In genomic region chr9:77754728-77755402, GRCm38 (mm10) we compare ENCODE assay signal across 8 mouse cellular contexts. TPM values are rescaled to one million over a fixed set of nuclear protein-coding genes. Genes with fewer than 3 reads are reported as not detected.
A peak's percentile ranks its signal among the peaks of the same experiment; 100 is the strongest.
DNase-seq lines count a peak whose midpoint lies in the region; ATAC-seq and TF ChIP-seq lines count a peak whose summit lies in the region.

No protein-coding gene starts in this region.

- peak overlapping the region; percentile 84 for H3K27ac ChIP-seq in liver, embryonic 11.5 days (ENCODE audit: low read depth, low read length)
- peak overlapping the region; percentile 67 for H3K27ac ChIP-seq in midbrain, postnatal 0 days (ENCODE audit: low read depth, low read length)

- H3K4me2 ChIP-seq in liver, embryonic 11.5 days, result peak overlapping the region; percentile 64
- H3K4me2 ChIP-seq in midbrain, postnatal 0 days (ENCODE audit: low read depth, low read length, poor library complexity, severe bottlenecking), result peak overlapping the region; percentile 88

- DNase-seq in Patski (ENCODE audit: low read depth, low spot score), result no peak
- peak; percentile 75 to 78 for DNase-seq in cerebellum, postnatal 14 days
- DNase-seq in frontal cortex, postnatal 10 days (ENCODE audit: low spot score in 2 of 2), result peak; percentile 40 to 69
- DNase-seq in liver, embryonic 11.5 days (ENCODE audit: low spot score), result peak; percentile 73
- DNase-seq in midbrain, postnatal 0 days (ENCODE audit: low spot score), result peak; percentile 66
- peak; percentile 79 for DNase-seq in testis, postnatal 14 days (ENCODE audit: low spot score)

- POLR2A ChIA-PET in Patski (lab: Charles Lee), result interaction anchor here (1.1 kb wide), 1 partner anchor 27 kb away, joined by 3 read pairs; no protein-coding TSS in a partner anchor

- peak overlapping the region; percentile 64 for H3K4me3 ChIP-seq in C2C12 (ENCODE audit: insufficient read depth, poor library complexity, severe bottlenecking)
- peak overlapping the region; percentile 83 for H3K4me3 ChIP-seq in liver, embryonic 11.5 days (ENCODE audit: low read depth, low read length)
- H3K4me3 ChIP-seq in midbrain, postnatal 0 days (ENCODE audit: low read depth, low read length), result peak overlapping the region; percentile 90

- H3K4me1 ChIP-seq in liver, embryonic 11.5 days (replicated peaks; ENCODE audit: control insufficient read depth, insufficient read depth, low read length), result peaks cover 10% of the 10 kb centered on the region; the same call in 1 of the 2 replicates
- H3K4me1 ChIP-seq in midbrain, postnatal 0 days (ENCODE audit: insufficient read depth, low read length), result peaks cover 5% of the 10 kb centered on the region; the same call in 1 of the 2 replicates

- peak overlapping the region; percentile 93 for H3ac ChIP-seq in C2C12 (ENCODE audit: control insufficient read depth, insufficient read length, low read depth)

- CTCF ChIA-PET in Patski (lab: Charles Lee), result interaction anchor here (0.9 to 1.9 kb wide), 8 partner anchors 13 to 92 kb away, joined by 3 to 10 read pairs (median 3); no protein-coding TSS in a partner anchor

- peaks cover 53% of the 10 kb centered on the region for H3K79me2 ChIP-seq in C2C12 (ENCODE audit: control insufficient read depth, insufficient read depth)

- H3K9me3 ChIP-seq in liver, embryonic 11.5 days (ENCODE audit: control insufficient read depth, low read length), result no peaks in the 10 kb centered on the region
- no peaks in the 10 kb centered on the region for H3K9me3 ChIP-seq in midbrain, postnatal 0 days (ENCODE audit: low read length)

- in situ Hi-C loops in Patski (cut with MboI; ENCODE audit: low pct_unique_long_range_greater_than_20kb), result loop anchor here (10.0 kb wide), 1 partner anchor 90 kb away; no protein-coding TSS in a partner anchor

- no peak for TF ChIP-seq CTCF in C2C12 (IDR thresholded peaks at IDR 0.05; ENCODE audit: control insufficient read depth, insufficient read depth, insufficient read length)
- peak; percentile 63 for TF ChIP-seq CTCF in Patski (IDR thresholded peaks at IDR 0.05)
- peak; percentile 10; the same call in 1 of the 2 replicates for TF ChIP-seq CTCF in midbrain, postnatal 0 days (IDR thresholded peaks at IDR 0.05)

- H3K36me3 ChIP-seq in C2C12 (ENCODE audit: control insufficient read depth, insufficient read depth), result peaks cover 18% of the 10 kb centered on the region
- H3K36me3 ChIP-seq in liver, embryonic 11.5 days (ENCODE audit: control insufficient read depth, insufficient read depth, low read length), result no peaks in the 10 kb centered on the region
- H3K36me3 ChIP-seq in midbrain, postnatal 0 days (ENCODE audit: insufficient read depth, low read length), result no peaks in the 10 kb centered on the region

- peak; percentile 33 for ATAC-seq in Patski
- ATAC-seq in inflammation-experienced regulatory T-cells, adult 6 months, result peak; percentile 33
- ATAC-seq in liver, embryonic 11.5 days (replicated peaks; ENCODE audit: low FRiP score), result peak; percentile 55
- peak; percentile 74 for ATAC-seq in midbrain, postnatal 0 days (ENCODE audit: low FRiP score)

- peaks cover 47% of the 10 kb centered on the region for H3K79me3 ChIP-seq in C2C12 (ENCODE audit: low read depth)

- peak overlapping the region; percentile 77 for H3K9ac ChIP-seq in liver, embryonic 11.5 days (ENCODE audit: low read depth, low read length)
- peak overlapping the region; percentile 68 for H3K9ac ChIP-seq in midbrain, postnatal 0 days (replicated peaks; ENCODE audit: low read length, poor library complexity, severe bottlenecking)

- under 1% methylated on average over 48 of the region's 57 CpGs for WGBS in liver, embryonic 11.5 days
- under 1% methylated on average over 56 of the region's 57 CpGs for WGBS in midbrain, postnatal 0 days

- H3K27me3 ChIP-seq in C2C12 (ENCODE audit: control insufficient read depth, insufficient read depth, insufficient read length) (no peaks in the 10 kb centered on the region), Patski (no peaks in the 10 kb centered on the region)
- H3K27me3 ChIP-seq in liver, embryonic 11.5 days (replicated peaks; ENCODE audit: control insufficient read depth, insufficient read depth, low read length), result no peaks in the 10 kb centered on the region
- no peaks in the 10 kb centered on the region for H3K27me3 ChIP-seq in midbrain, postnatal 0 days (ENCODE audit: insufficient read depth, low read length)

TF ChIP-seq in C2C12, 6 proteins besides CTCF, POLR2A, EP300 and RAD21:
- TF ChIP-seq CEBPB (IDR thresholded peaks at IDR 0.05; ENCODE audit: low read depth), result no peak
- TF ChIP-seq MYOG (IDR thresholded peaks at IDR 0.05; ENCODE audit: control insufficient read depth, extremely low read depth, insufficient read length), result no peak
- TF ChIP-seq MAX (IDR thresholded peaks at IDR 0.05), result peak; percentile 62
TF ChIP-seq in C2C12: peak in this region for 1.

RNA-seq across cellular contexts. Expression of gene Gclc, which starts 0.5 kb away (rescaled TPM):
- polyA plus RNA-seq in C2C12 (2012; fragmentation: generic; extraction: Trizol), result 21.5 TPM
- polyA plus RNA-seq in Patski (2021), result 183 TPM
- polyA plus RNA-seq in inflammation-experienced regulatory T-cells, adult 6 months (2017; shearing (Covaris generic)), result 10 to 100 TPM in 2 of 3 experiments, 1 to 10 TPM in 1; 7.6 to 11.1 (median 10.8) TPM
- polyA plus RNA-seq in liver, embryonic 11.5 days (2014; fragmentation: Nextera tagmentation; extraction: Ambion mirVana), result 29.7 and 32.8 TPM in 2 replicates
- 23.7 and 29.7 TPM in 2 replicates for total RNA-seq in midbrain, postnatal 0 days (2014; rRNA removed)
- 13.3 and 15.7 TPM in 2 replicates for polyA plus RNA-seq in midbrain, postnatal 0 days (2015; fragmentation: Nextera tagmentation; extraction: Ambion mirVana)
